Mouse (Mus musculus) 416B (cell line): Measurements from ENCODE around the gene Cela2a.

Source experiments
- DNase-seq: peaks from one replicate; pipeline ENCODE4 v3.0.0; 2011; ENCODE audit warnings: low read depth

Gene Cela2a

GRCm38 (mm10) chr4:141826060-141826459 lies at the start of gene Cela2a:
Cela2a (minus strand) TSS chr4:141826160.
- DNase-seq, result no peak

- DNase-seq, result no peak
These were observed 49.6 kb upstream of the Cela2a start for GRCm38 (mm10) chr4:141875481-141876108.

- DNase-seq, result peak; percentile 70
These were observed 48.9 kb upstream of the Cela2a start, which contains the start of gene Efhd2 for GRCm38 (mm10) chr4:141874601-141875460. Efhd2 (minus strand) TSS chr4:141874920.

- no peak for DNase-seq
These were observed 48.2 kb upstream of the Cela2a start for GRCm38 (mm10) chr4:141874111-141874600.

- no peak for DNase-seq
These were observed 47.0 kb upstream of the Cela2a start for GRCm38 (mm10) chr4:141872977-141873376.

- DNase-seq, result no peak
These were observed 45.9 kb upstream of the Cela2a start for GRCm38 (mm10) chr4:141871909-141872308.

- DNase-seq, result no peak
These were observed 45.4 kb upstream of the Cela2a start for GRCm38 (mm10) chr4:141871333-141871725.

- DNase-seq, result no peak
These were observed 44.8 kb upstream of the Cela2a start for GRCm38 (mm10) chr4:141870666-141871332.

GRCm38 (mm10) chr4:141869436-141870215 lies 43.7 kb upstream of the Cela2a start:
- DNase-seq, result peak; percentile 28

GRCm38 (mm10) chr4:141868051-141868450 lies 42.1 kb upstream of the Cela2a start:
- DNase-seq, result no peak

- DNase-seq, result no peak
These were observed 41.5 kb upstream of the Cela2a start for GRCm38 (mm10) chr4:141867498-141867897.

- DNase-seq, result no peak
These were observed 41.1 kb upstream of the Cela2a start for GRCm38 (mm10) chr4:141866933-141867490.

- DNase-seq, result no peak
These were observed 39.6 kb upstream of the Cela2a start for GRCm38 (mm10) chr4:141865600-141865999.

- DNase-seq, result no peak
These were observed 39.0 kb upstream of the Cela2a start for GRCm38 (mm10) chr4:141865006-141865405.

GRCm38 (mm10) chr4:141864506-141864905 lies 38.5 kb upstream of the Cela2a start:
- no peak for DNase-seq

- peak; percentile 32 for DNase-seq
These were observed 37.8 kb upstream of the Cela2a start for GRCm38 (mm10) chr4:141863726-141864280.

- DNase-seq, result no peak
These were observed 36.9 kb upstream of the Cela2a start for GRCm38 (mm10) chr4:141862867-141863266.

- peak; percentile 72 for DNase-seq
These were observed 35.8 kb upstream of the Cela2a start for GRCm38 (mm10) chr4:141861591-141862295.

- DNase-seq, result no peak
These were observed 34.4 kb upstream of the Cela2a start for GRCm38 (mm10) chr4:141860246-141860841.

- DNase-seq, result no peak
These were observed 33.4 kb upstream of the Cela2a start for GRCm38 (mm10) chr4:141859351-141859750.
